Mouse (Mus musculus) left cerebral cortex, postnatal 25 days (tissue): ENCODE results near the gene Nfib. TPM values are rescaled to one million over a fixed set of nuclear protein-coding genes. Genes with fewer than 3 reads are reported as not detected.

Experiments used
- DNase-seq, 2 experiments: peaks; one replicate each; pipeline ENCODE4 v3.0.0; 2022; ENCODE audit warnings: low spot score in 2 of 2, mixed read lengths in 1 of 2
- intact Hi-C: fragments of 180-260 bp; cut with DNase I; formaldehyde crosslinking; loops from one replicate; pipeline ENCODE4 v1.15.1; 2025
- total RNA-seq, 2 experiments: library from RNA; stranded (reverse); gene quantifications; 2 replicates each; pipeline ENCODE4 v1.2.3; 2021

Nfib gene
- total RNA-seq, 2 experiments from 2014 or later, result 83.6 to 91.1 TPM

- peak in 1 of 2 experiments; percentile 62 for DNase-seq
- intact Hi-C loops, result loop anchor here (10.0 kb wide), 1 partner anchor 412 kb away; no protein-coding TSS in a partner anchor
These were observed 198.7 kb downstream of the Nfib start for GRCm38 (mm10) chr4:82506731-82507331.

GRCm38 (mm10) chr4:82506081-82506730, 199.3 kb downstream of the Nfib start:
- DNase-seq, result peak; percentile 84 to 85
- intact Hi-C loops, result loop anchor here (10.0 kb wide), 1 partner anchor 411 kb away; no protein-coding TSS in a partner anchor

- peak; percentile 57 to 79 for DNase-seq
- intact Hi-C loops, result loop anchor here (2.0 to 10.0 kb wide), 4 partner anchors 31 to 941 kb away; no protein-coding TSS in a partner anchor
These were observed 200.2 kb downstream of the Nfib start for GRCm38 (mm10) chr4:82505121-82506031.

GRCm38 (mm10) chr4:82504284-82505120, 201.0 kb downstream of the Nfib start:
- DNase-seq, result peak in 1 of 2 experiments; percentile 42
- intact Hi-C loops, result loop anchor here (2.0 to 10.0 kb wide), 4 partner anchors 32 to 940 kb away; no protein-coding TSS in a partner anchor

- no peak for DNase-seq
- intact Hi-C loops, result loop anchor here (2.0 to 10.0 kb wide), 4 partner anchors 33 to 939 kb away; no protein-coding TSS in a partner anchor
These were observed 201.6 kb downstream of the Nfib start for GRCm38 (mm10) chr4:82504015-82504283.

- intact Hi-C loops, result loop anchor here (2.0 to 10.0 kb wide), 4 partner anchors 33 to 939 kb away; no protein-coding TSS in a partner anchor
These were observed 202.1 kb downstream of the Nfib start for GRCm38 (mm10) chr4:82503274-82504014.

GRCm38 (mm10) chr4:82502611-82503010, 202.9 kb downstream of the Nfib start:
- intact Hi-C loops, result loop anchor here (10.0 kb wide), 1 partner anchor 408 kb away; no protein-coding TSS in a partner anchor
- no peak for DNase-seq

More at GRCm38 (mm10) chr4:82503274-82504014, 202.1 kb downstream of the Nfib start:
- no peak for DNase-seq

GRCm38 (mm10) chr4:82502012-82502411, 203.5 kb downstream of the Nfib start:
- DNase-seq, result no peak
- intact Hi-C loops, result loop anchor here (10.0 kb wide), 1 partner anchor 407 kb away; no protein-coding TSS in a partner anchor

- intact Hi-C loops, result loop anchor here (10.0 kb wide), 1 partner anchor 406 kb away; no protein-coding TSS in a partner anchor
- DNase-seq, result peak in 1 of 2 experiments; percentile 38
These were observed 204.9 kb downstream of the Nfib start for GRCm38 (mm10) chr4:82500578-82501098.

GRCm38 (mm10) chr4:82499725-82500577, 205.6 kb downstream of the Nfib start:
- intact Hi-C loops, result loop anchor here (10.0 kb wide), 1 partner anchor 405 kb away; no protein-coding TSS in a partner anchor
- DNase-seq, result peak in 1 of 2 experiments; percentile 37

- peak in 1 of 2 experiments; percentile 55 for DNase-seq
- intact Hi-C loops, result no loop called here
These were observed 206.3 kb downstream of the Nfib start for GRCm38 (mm10) chr4:82499238-82499637.

GRCm38 (mm10) chr4:82497671-82498631, 207.6 kb downstream of the Nfib start:
- peak; percentile 47 to 52 for DNase-seq
- intact Hi-C loops, result no loop called here

GRCm38 (mm10) chr4:82497141-82497566, 208.4 kb downstream of the Nfib start:
- intact Hi-C loops, result no loop called here
- DNase-seq, result no peak

GRCm38 (mm10) chr4:82496383-82496782, 209.2 kb downstream of the Nfib start:
- intact Hi-C loops, result no loop called here
- DNase-seq, result no peak

- intact Hi-C loops, result no loop called here
These were observed 209.9 kb downstream of the Nfib start for GRCm38 (mm10) chr4:82495605-82496004.

GRCm38 (mm10) chr4:82494829-82495228, 210.7 kb downstream of the Nfib start:
- DNase-seq, result peak; percentile 66 to 82
- intact Hi-C loops, result loop anchor here (5.0 kb wide), 1 partner anchor 48 kb away; no protein-coding TSS in a partner anchor

More at GRCm38 (mm10) chr4:82495605-82496004, 209.9 kb downstream of the Nfib start:
- DNase-seq, result no peak
